Mouse (Mus musculus) limb, embryonic 14.5 days (tissue): ENCODE measurements around the gene Flywch1. TPM values are rescaled to one million over a fixed set of nuclear protein-coding genes. Genes with fewer than 3 reads are reported as not detected.
A peak's percentile ranks its signal among the peaks of the same experiment; 100 is the strongest.

Source experiments
- ATAC-seq: fragments of 200-750 bp; cut with Nextera tagmentation; 2 replicates; pipeline ENCODE4 v1.8.0; 2017; ENCODE audit warnings: low read depth, moderate number of reproducible peaks, moderate TSS enrichment; ENCODE audit not compliant: low FRiP score
- DNase-seq: peaks from one replicate; pipeline ENCODE4 v3.0.0-alpha.2; 2015; ENCODE audit warnings: low spot score
- H3K27ac ChIP-seq: fragments of 300-500 bp; sonication (generic); replicated peaks from 2 replicates; pipeline ENCODE4 v1.5.1; 2014; ENCODE audit warnings: low read depth, mild to moderate bottlenecking, low read length, moderate library complexity, mixed read lengths
- H3K27me3 ChIP-seq: fragments of 300-500 bp; sonication (generic); 2 replicates; pipeline ENCODE4 v1.6.1; 2014; ENCODE audit warnings: low read length, mixed read lengths; ENCODE audit not compliant: control insufficient read depth, insufficient read depth
- H3K36me3 ChIP-seq: fragments of 300-500 bp; sonication (generic); 2 replicates; pipeline ENCODE4 v1.6.1; 2014; ENCODE audit warnings: mild to moderate bottlenecking, low read length, moderate library complexity, mixed read lengths; ENCODE audit not compliant: control insufficient read depth, insufficient read depth
- H3K4me1 ChIP-seq: fragments of 300-500 bp; sonication (generic); 2 replicates; pipeline ENCODE4 v1.6.1; 2014; ENCODE audit warnings: antibody characterized with exemption, low read length, mixed read lengths; ENCODE audit not compliant: control insufficient read depth, insufficient read depth
- H3K4me2 ChIP-seq: fragments of 300-500 bp; sonication (generic); replicated peaks from 2 replicates; pipeline ENCODE4 v1.6.1; 2014; ENCODE audit warnings: low read depth, mild to moderate bottlenecking, low read length, moderate library complexity; ENCODE audit not compliant: severe bottlenecking
- H3K4me3 ChIP-seq: fragments of 300-500 bp; sonication (generic); replicated peaks from 2 replicates; pipeline ENCODE4 v1.5.1; 2014; ENCODE audit warnings: low read length
- H3K9ac ChIP-seq: fragments of 300-500 bp; sonication (generic); 2 replicates; pipeline ENCODE4 v1.6.1; 2014; ENCODE audit warnings: mild to moderate bottlenecking, low read depth, low read length, moderate library complexity; ENCODE audit not compliant: severe bottlenecking
- H3K9me3 ChIP-seq: fragments of 300-500 bp; sonication (generic); 2 replicates; pipeline ENCODE4 v1.6.1; 2016; ENCODE audit warnings: low read length; ENCODE audit not compliant: control insufficient read depth
- POLR2A ChIP-seq: fragments of 200-500 bp; IDR thresholded peaks from 2 replicates; pipeline ENCODE4 v1.8.0; 2012; ENCODE audit warnings: inconsistent platforms, mild to moderate bottlenecking, moderate library complexity, borderline replicate concordance; ENCODE audit not compliant: insufficient read depth, insufficient read length; ENCODE audit errors: extremely low read depth
- WGBS: fragments of 180-500 bp; shearing (Covaris S2); extraction: QIAGEN DNeasy Blood & Tissue Kit; methylation state at CpG from one replicate; pipeline ENCODE4 v1.1.7; 2014; 5-methylcytosine and 5-hydroxymethylcytosine counted together
- polyA plus RNA-seq, 2 experiments: library from polyadenylated mRNA; depleted of rRNA in 1 of 2; stranded (reverse) in 1 of 2; unstranded in 1 of 2; fragments of >200 nt; fragmentation: Nextera tagmentation in 1 of 2; extraction: Ambion mirVana in 1 of 2; gene quantifications; 2 replicates each; pipeline versions ENCODE4 v1.2.1 to v1.2.3; 2012 to 2014

Flywch1 gene
- polyA plus RNA-seq, 2 experiments, result 47.1 to 66.2 TPM

GRCm38 (mm10) chr17:23744076-23744475 is 27.3 kb downstream of the Flywch1 start:
- ATAC-seq, result no peak
- 0 out of 2 replicates have a peak overlapping the region, but pooled peaks have one; percentile 38 for H3K9ac ChIP-seq
- H3K4me1 ChIP-seq, result peaks cover 28% of the 10 kb centered on the region
- no peak overlapping the region for H3K4me2 ChIP-seq
- H3K27ac ChIP-seq, result no peak overlapping the region
- no peaks in the 10 kb centered on the region for H3K36me3 ChIP-seq
- no peak for DNase-seq
- peak overlapping the region; percentile 24; the same call in 1 of the 2 replicates for H3K4me3 ChIP-seq
- no peaks in the 10 kb centered on the region for H3K9me3 ChIP-seq
- whole genome bisulfite sequencing, result 24% methylated on average over 8 of the region's 8 CpGs
- peaks cover 75% of the 10 kb centered on the region for H3K27me3 ChIP-seq
- TF ChIP-seq POLR2A, result no peak

- TF ChIP-seq POLR2A, result no peak
- DNase-seq (no peak), ATAC-seq (no peak)
- H3K4me1 ChIP-seq, result peaks cover 29% of the 10 kb centered on the region
- H3K9ac ChIP-seq, result no peak overlapping the region
- H3K27ac ChIP-seq, result no peak overlapping the region
- H3K4me2 ChIP-seq, result peak overlapping the region; percentile 40
- H3K36me3 ChIP-seq, result no peaks in the 10 kb centered on the region
- 63% methylated on average over 12 of the region's 12 CpGs for WGBS
- H3K9me3 ChIP-seq, result no peaks in the 10 kb centered on the region
- peaks cover 83% of the 10 kb centered on the region for H3K27me3 ChIP-seq
- H3K4me3 ChIP-seq, result peak overlapping the region; percentile 32
These were observed 28.5 kb downstream of the Flywch1 start for GRCm38 (mm10) chr17:23742941-23743340.

- TF ChIP-seq POLR2A, result no peak
- no peaks in the 10 kb centered on the region for H3K36me3 ChIP-seq
- H3K4me3 ChIP-seq, result peak overlapping the region; percentile 32
- no peak for ATAC-seq
- peaks cover 83% of the 10 kb centered on the region for H3K27me3 ChIP-seq
- peaks cover 29% of the 10 kb centered on the region for H3K4me1 ChIP-seq
- no peak overlapping the region for H3K9ac ChIP-seq
- peak overlapping the region; percentile 40 for H3K4me2 ChIP-seq
- no peak for DNase-seq
- WGBS, result 11% methylated on average over 44 of the region's 44 CpGs
- no peaks in the 10 kb centered on the region for H3K9me3 ChIP-seq
- H3K27ac ChIP-seq, result no peak overlapping the region
These were observed 29.1 kb downstream of the Flywch1 start for GRCm38 (mm10) chr17:23742210-23742793.

DNA sequence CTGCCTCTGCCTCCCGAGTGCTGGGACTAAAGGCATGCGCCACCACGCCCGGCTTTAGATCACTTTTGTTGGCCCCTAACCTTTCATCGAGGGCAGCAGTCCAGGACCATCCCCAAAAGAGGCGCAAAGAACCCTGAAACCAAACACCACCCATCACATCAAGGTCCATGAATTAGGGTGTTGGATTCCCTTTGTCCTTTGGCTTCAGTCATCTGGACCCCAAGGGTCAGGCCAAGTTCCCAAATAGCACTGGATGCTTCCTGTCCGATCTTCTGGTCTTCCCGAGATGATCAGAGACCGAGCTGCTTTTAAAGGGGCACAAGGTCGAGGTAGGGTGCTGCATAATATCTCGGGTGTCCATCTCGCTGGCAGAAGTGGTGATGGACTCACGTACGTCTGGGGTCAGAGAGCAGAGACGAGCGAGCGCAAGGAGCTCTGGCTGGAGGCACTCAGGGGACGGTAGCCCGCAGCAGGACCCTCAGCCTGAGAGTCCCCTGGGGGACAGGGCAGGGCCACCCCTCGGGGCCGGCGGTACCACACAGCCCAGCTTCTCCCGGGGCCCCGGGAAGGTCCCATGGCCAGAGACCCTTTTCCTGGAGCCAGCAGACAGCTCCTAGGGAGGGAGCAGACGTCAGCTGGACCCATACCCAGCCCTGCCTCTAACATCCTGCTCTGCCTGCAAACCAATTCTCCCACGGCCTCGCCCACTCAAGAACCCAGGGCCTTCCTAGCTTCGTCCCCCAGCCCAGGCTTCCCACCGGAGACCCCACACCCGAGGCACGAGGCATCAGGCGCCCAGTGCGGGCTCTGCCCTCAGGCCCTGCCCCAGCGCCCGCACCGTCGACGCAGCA is 29.8 kb downstream of the Flywch1 start:
- Histone ChIP-seq H3K9me3 (no peaks in the 10 kb centered on the region), H3K4me2 (peak overlapping the region; percentile 40; the same call in 1 of the 2 replicates), H3K4me3 (peak overlapping the region; percentile 32), H3K36me3 (no peaks in the 10 kb centered on the region), H3K27me3 (peaks cover 78% of the 10 kb centered on the region), H3K27ac (no peak overlapping the region), H3K9ac (no peak overlapping the region), H3K4me1 (peaks cover 29% of the 10 kb centered on the region)
- no peak for DNase-seq
- WGBS, result 51% methylated on average over 38 of the region's 38 CpGs
- TF ChIP-seq POLR2A, result no peak
- ATAC-seq, result no peak

- no peak for TF ChIP-seq POLR2A
- peak within 1 kb of the TSS; percentile 66 for H3K9ac ChIP-seq
- 11% methylated on average over 13 of the region's 13 CpGs for WGBS
- H3K27me3 ChIP-seq, result peaks cover 69% of the 10 kb centered on the region
- no peaks in the 10 kb centered on the region for H3K9me3 ChIP-seq
- DNase-seq (no peak), ATAC-seq (peak; percentile 56)
- H3K4me2 ChIP-seq, result peak within 1 kb of the TSS; percentile 98
- no peaks in the 10 kb centered on the region for H3K36me3 ChIP-seq
- H3K4me1 ChIP-seq, result peaks cover 21% of the 10 kb centered on the region
- no peak within 1 kb of the TSS for H3K27ac ChIP-seq
- peak within 1 kb of the TSS; percentile 62 for H3K4me3 ChIP-seq
These were observed 30.8 kb downstream of the Flywch1 start, which contains the start of gene Paqr4 for GRCm38 (mm10) chr17:23740598-23741021. Paqr4 (minus strand) TSS chr17:23740867.
